Mouse (Mus musculus): ENCODE measurements at regions not wholly inside any gene's neighbourhood (a gene's known extent, or its start where the extent isn't known, plus 50 kb on each side); places are given as distances from the start of the nearest gene placed in this dataset.

DNA sequence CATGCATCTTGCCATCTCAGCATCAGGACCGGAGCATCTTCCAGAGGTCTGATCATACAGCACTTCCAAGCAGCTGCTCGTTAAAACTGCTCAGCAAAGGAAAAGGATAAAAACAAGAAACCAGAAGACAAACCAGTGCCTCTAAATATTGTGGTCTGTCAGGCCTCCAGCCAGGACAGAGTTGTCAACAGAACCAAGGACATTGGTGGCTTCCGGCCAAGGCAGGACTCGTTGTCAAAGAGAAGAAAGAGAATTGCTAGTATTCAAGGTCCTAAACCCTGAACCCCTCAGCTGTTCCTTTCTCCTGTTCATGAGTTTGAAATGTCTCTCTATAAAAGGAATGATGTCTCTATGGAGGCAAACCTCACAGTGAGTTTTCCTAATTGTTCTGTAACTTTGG lies 155.0 kb downstream of the Sp3 start:
- no peak for DNase-seq (ENCODE audit: low spot score in 2 of 2)

GRCm38 (mm10) chr2:72829139-72829538 lies 151.1 kb downstream of the Sp3 start:
- no peak for DNase-seq (ENCODE audit: low spot score in 2 of 2)

- no peak for DNase-seq (ENCODE audit: low spot score in 2 of 2)
Observed at GRCm38 (mm10) chr2:72832770-72833169, 147.5 kb downstream of the Sp3 start.

DNA sequence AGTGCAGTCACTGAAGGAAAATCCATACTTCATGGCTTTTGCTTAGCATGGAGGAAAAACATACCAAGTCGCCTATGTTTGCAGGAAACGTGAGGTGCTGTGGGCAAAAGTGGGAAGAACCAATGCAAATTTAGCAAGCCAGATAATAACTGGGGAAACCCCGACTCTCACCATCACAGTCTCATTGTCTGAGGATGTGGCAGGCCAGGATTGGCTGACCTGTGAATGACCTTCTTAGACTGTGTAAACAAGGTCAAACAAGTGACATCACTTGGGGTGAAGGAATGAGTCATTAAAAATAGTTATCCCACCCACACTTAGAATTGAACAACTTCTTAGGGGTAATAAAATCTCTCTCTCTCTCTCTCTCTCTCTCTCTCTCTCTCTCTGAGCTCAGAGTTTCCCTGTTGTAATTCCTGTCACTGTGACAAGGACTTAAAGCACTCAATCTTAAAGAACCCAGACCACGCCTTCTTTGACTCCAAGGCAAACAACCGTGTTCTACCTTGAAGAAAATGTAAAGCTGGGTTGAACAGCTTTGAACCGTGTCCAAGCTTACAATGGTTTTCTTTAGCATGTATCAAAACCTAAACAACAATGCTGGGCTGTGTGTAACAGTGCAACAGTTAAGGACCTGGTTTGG lies 142.0 kb downstream of the Sp3 start:
- DNase-seq (ENCODE audit: low spot score in 2 of 2) = peak; percentile 69

DNA sequence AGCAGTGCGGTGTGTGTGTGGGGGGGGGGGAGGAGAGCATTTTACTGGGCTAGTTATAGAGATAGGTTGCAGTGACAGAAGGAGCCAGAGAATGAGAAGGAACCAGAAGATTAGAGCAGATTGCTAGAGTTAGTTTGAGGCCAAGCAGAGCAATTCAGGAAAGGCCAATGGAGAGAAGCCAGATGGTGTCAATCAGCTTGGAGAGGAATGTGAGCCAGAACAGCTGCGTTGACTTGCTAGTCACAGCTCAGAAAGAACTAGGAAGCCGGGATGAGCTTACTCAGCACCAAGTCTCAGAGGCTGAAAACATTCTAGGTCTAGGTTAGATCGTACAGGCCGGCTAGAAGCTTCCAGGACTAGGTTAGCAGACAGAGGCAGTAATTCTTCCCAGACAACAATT lies 140.6 kb downstream of the Sp3 start:
- DNase-seq (ENCODE audit: low spot score in 2 of 2) = no peak

DNA sequence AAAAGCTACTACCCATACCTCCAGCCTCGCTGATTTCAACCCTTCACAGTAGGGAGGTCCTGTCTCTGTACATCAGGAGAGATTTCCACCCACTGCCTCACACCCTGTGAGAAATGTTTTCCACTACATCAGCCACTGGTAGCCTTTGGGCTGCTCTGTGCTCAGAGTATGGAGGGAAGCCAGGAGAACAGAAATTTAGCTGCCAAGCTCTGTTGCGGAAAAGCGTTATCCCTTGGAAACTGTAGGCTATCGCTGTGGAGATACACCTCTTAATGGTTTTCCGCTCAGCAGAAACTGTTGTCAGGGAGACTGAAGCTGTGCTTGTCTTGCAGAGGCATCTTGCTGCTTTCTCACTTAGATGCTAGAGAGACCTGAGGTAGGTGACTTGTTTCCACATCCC lies 138.9 kb downstream of the Sp3 start:
- DNase-seq (ENCODE audit: low spot score in 2 of 2) = no peak

- no peak for DNase-seq (ENCODE audit: low spot score in 2 of 2)
Observed at GRCm38 (mm10) chr2:72843610-72844009, 136.6 kb downstream of the Sp3 start.

- no peak for DNase-seq (ENCODE audit: low spot score in 2 of 2)
Observed at GRCm38 (mm10) chr2:72849441-72850192, 130.6 kb downstream of the Sp3 start.

- no peak for DNase-seq (ENCODE audit: low spot score in 2 of 2)
Observed at GRCm38 (mm10) chr2:72852509-72852908, 127.7 kb downstream of the Sp3 start.

- no peak for DNase-seq (ENCODE audit: low spot score in 2 of 2)
Observed at GRCm38 (mm10) chr2:72855276-72855970, 124.8 kb downstream of the Sp3 start.

DNA sequence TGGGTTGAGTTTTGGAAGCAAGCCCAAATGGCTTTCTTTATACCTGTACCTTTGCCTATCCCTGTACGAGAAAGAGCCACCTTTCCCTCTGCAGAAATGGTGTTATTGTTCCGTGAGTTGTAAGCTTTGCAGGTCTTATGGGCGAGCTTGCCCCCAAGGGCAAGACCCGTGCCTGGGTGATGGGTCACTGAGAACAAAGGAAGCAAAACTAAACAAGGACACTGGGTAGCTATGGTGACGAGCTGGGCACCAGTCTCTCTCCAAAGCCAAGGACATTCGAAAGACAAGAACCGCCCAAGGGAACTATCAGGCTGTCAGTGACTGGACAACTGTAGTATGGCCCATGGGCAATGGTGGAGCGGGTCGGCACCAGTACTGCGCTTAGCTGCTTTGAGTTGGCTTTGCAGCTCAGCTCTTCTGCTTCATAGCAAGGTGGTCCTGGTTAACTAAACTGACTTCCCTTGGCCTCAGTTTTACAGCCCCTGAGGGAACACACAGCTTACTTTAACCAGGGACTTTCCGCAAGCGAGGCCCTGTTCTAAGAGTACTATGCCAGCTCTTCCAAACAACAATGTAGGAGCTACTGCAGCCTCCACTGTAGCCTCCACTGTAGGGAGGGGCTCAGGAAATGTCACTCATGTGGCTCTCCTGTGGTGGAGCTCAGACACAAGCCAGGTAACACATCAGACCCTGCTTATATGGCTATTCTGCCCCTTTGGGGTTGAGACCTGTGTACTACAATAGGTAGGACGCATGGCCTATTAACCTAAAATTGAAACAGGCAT lies 124.1 kb downstream of the Sp3 start:
- no peak for DNase-seq (ENCODE audit: low spot score in 2 of 2)

GRCm38 (mm10) chr2:72857377-72857776 lies 122.9 kb downstream of the Sp3 start:
- DNase-seq (ENCODE audit: low spot score in 2 of 2) = no peak

DNA sequence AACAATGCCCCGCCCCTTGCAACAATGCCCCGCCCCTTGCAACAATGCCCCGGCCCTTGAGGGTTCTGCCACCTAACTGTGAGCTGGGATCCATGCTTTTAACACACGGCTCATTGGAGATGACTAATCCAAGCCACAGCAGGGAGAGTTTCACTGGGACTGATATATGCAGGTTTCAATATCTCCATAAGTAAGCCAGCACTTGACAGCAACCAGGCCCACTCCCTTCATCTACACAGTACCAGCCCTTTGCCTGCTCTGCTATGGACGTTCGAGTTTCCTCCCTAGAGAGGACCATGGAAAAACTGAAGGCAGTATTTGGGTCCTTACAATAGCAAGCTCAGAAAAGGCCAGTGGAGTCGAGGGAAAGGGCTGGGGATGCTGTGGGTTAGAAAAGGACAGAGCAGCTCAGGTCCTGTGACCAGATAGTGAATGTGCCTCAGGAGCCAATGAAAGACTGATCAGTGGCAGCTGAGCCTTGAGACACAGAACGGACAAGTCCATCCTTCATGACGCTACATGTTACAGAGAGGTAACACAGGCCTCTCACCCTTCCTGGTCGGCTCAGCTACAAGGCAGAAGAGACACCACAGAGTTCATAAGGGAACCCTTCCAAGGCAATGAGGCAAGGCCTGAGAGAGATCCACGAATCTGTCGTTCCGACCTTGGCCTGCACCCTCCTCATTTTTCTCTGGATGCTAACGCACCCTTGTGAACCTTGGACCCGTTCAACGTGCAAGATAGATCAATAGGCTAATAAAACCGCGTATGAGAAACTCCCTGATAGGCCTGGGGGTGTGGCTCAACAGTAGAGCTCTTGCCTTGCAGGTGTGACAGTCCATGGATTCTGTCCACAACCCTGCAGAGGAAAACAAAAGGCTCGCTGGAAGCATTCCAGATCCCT lies 114.5 kb downstream of the Sp3 start:
- no peak for DNase-seq (ENCODE audit: low spot score in 2 of 2)

- no peak for DNase-seq (ENCODE audit: low spot score in 2 of 2)
Observed at GRCm38 (mm10) chr2:72866366-72866688, 113.9 kb downstream of the Sp3 start.

- DNase-seq (ENCODE audit: low spot score in 2 of 2) = no peak
Observed at GRCm38 (mm10) chr2:72868173-72868572, 112.1 kb downstream of the Sp3 start.

DNA sequence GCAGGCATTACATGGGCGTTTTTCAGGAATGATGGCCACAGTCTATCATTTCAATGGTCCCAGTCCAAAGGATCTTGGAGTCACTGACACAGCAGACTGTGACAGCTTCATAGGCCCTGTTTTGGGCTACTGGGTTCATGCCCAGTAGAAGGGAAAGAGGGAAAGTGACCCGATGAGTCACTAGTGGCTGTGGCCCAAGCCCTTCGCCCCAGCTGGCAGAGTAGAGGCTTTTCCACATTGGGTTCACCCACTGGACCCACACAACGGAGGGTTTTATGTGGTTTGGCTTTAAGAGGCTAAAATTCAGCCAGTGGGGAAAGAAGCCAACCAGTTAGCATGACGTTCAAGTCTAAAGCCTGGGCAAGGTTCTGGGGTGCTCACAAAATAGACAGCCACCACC lies 108.4 kb downstream of the Sp3 start:
- DNase-seq (ENCODE audit: low spot score in 2 of 2) = no peak

DNA sequence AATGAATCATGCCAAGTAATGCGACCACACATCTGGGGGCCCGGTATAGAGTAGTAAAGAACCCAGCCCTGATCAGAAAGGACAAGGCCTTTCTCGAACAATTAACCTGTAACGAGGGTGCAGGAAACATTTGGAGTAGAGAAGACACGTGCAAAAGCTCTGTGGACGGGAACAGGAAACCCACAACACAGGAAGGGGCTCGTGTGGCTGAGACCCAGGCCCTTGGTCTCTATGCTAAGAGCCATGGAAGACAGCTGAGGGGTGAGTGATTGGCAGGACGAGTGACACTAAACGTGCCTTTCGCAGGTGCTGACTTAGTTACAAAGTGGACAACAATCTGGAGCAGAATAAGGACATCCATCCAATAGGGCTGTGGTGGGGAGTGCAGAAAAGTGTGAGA lies 106.3 kb downstream of the Sp3 start:
- DNase-seq (ENCODE audit: low spot score in 2 of 2) = no peak

DNA sequence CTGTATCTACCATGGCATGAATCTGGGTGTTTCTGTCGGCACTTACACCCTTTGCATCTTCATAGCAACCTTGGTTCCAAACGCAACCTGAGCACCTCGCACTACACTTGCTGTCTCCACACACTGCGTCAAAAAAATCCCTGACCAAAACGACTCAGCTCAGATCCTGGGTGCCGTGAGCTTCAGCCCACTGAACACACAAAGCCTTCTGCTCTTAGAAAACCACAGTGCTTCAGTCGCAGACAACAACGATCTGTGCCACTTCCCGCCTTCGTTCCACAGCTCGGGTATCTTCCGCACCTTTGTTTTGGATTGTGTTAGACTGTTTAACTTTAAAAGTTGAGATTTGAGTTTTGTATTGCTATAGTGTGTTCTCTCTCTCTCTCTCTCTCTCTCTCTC lies 105.7 kb downstream of the Sp3 start:
- DNase-seq (ENCODE audit: low spot score in 2 of 2) = no peak

GRCm38 (mm10) chr2:72875677-72876076 lies 104.6 kb downstream of the Sp3 start:
- DNase-seq (ENCODE audit: low spot score in 2 of 2) = no peak

- no peak for DNase-seq (ENCODE audit: low spot score in 2 of 2)
Observed at GRCm38 (mm10) chr2:72880016-72880415, 100.2 kb downstream of the Sp3 start.

- DNase-seq (ENCODE audit: low spot score in 2 of 2) = no peak
Observed at GRCm38 (mm10) chr2:72881554-72881953, 98.7 kb downstream of the Sp3 start.

Data from natural killer cell, adult 2 months (primary cell).